Mouse (Mus musculus): ENCODE data around the gene Cdh5.

Cdh5 gene

GRCm38 (mm10) chr8:104127160-104127883 lies 25.9 kb downstream of the Cdh5 start:
- in situ Hi-C loops (cut with MboI; ENCODE audit: unreplicated experiment in 2 of 2), result no loop called here

GRCm38 (mm10) chr8:104130916-104131315 lies 29.5 kb downstream of the Cdh5 start:
- in situ Hi-C loops (cut with MboI; ENCODE audit: unreplicated experiment in 2 of 2), result no loop called here

- in situ Hi-C loops (cut with MboI; ENCODE audit: unreplicated experiment in 2 of 2), result no loop called here
Measured at GRCm38 (mm10) chr8:104131414-104131975, 30.1 kb downstream of the Cdh5 start.

GRCm38 (mm10) chr8:104134521-104134920 lies 33.1 kb downstream of the Cdh5 start:
- in situ Hi-C loops (cut with MboI; ENCODE audit: unreplicated experiment in 2 of 2), result no loop called here

GRCm38 (mm10) chr8:104136277-104136676 lies 34.9 kb downstream of the Cdh5 start:
- in situ Hi-C loops (cut with MboI; ENCODE audit: unreplicated experiment in 2 of 2), result no loop called here

- in situ Hi-C loops (cut with MboI; ENCODE audit: unreplicated experiment in 2 of 2), result no loop called here
Measured at GRCm38 (mm10) chr8:104137636-104138035, 36.2 kb downstream of the Cdh5 start.

GRCm38 (mm10) chr8:104140611-104141010 lies 39.2 kb downstream of the Cdh5 start:
- in situ Hi-C loops (cut with MboI; ENCODE audit: unreplicated experiment in 2 of 2), result loop anchor here (5.0 to 10.0 kb wide), 4 partner anchors 43 to 432 kb away; partner anchors contain the start of gene Cklf (in 1 of the 2)

- in situ Hi-C loops (cut with MboI; ENCODE audit: unreplicated experiment in 2 of 2), result loop anchor here (5.0 to 10.0 kb wide), 4 partner anchors 45 to 430 kb away; partner anchors contain the start of gene Cklf (in 1 of the 2)
Measured at GRCm38 (mm10) chr8:104142415-104142814, 41.0 kb downstream of the Cdh5 start.

- in situ Hi-C loops (cut with MboI; ENCODE audit: unreplicated experiment in 2 of 2), result loop anchor here (5.0 to 10.0 kb wide), 4 partner anchors 46 to 429 kb away; partner anchors contain the start of gene Cklf (in 1 of the 2)
Measured at GRCm38 (mm10) chr8:104143379-104143778, 42.0 kb downstream of the Cdh5 start.

- in situ Hi-C loops (cut with MboI; ENCODE audit: unreplicated experiment in 2 of 2), result loop anchor here (5.0 to 10.0 kb wide), 8 partner anchors 43 to 428 kb away; partner anchors contain the start of gene Cklf (in 1 of the 2)
Measured at GRCm38 (mm10) chr8:104144434-104145216, 43.2 kb downstream of the Cdh5 start.

- in situ Hi-C loops (cut with MboI; ENCODE audit: unreplicated experiment in 2 of 2), result loop anchor here (5.0 to 10.0 kb wide), 7 partner anchors 41 to 199 kb away; partner anchors contain the start of gene Cklf (in 1 of the 2)
Measured at GRCm38 (mm10) chr8:104145981-104146689, 44.7 kb downstream of the Cdh5 start.

- in situ Hi-C loops (cut with MboI; ENCODE audit: unreplicated experiment in 2 of 2), result loop anchor here (5.0 to 10.0 kb wide), 7 partner anchors 40 to 198 kb away; partner anchors contain the start of gene Cklf (in 1 of the 2)
Measured at GRCm38 (mm10) chr8:104146717-104147494, 45.5 kb downstream of the Cdh5 start.

- in situ Hi-C loops (cut with MboI; ENCODE audit: unreplicated experiment in 2 of 2), result loop anchor here (5.0 to 10.0 kb wide), 7 partner anchors 39 to 197 kb away; partner anchors contain the start of gene Cklf (in 1 of the 2)
Measured at GRCm38 (mm10) chr8:104147947-104148346, 46.5 kb downstream of the Cdh5 start.

GRCm38 (mm10) chr8:104160731-104161130 lies 59.3 kb downstream of the Cdh5 start:
- in situ Hi-C loops (cut with MboI; ENCODE audit: unreplicated experiment in 2 of 2), result no loop called here

GRCm38 (mm10) chr8:104169461-104169860 lies 68.0 kb downstream of the Cdh5 start:
- in situ Hi-C loops (cut with MboI; ENCODE audit: unreplicated experiment in 2 of 2), result no loop called here

GRCm38 (mm10) chr8:104170118-104171049 lies 69.0 kb downstream of the Cdh5 start, which contains the start of gene Bean1:
Gene Bean1, plus strand, starts transcription at chr8:104170442.
- in situ Hi-C loops (cut with MboI; ENCODE audit: unreplicated experiment in 2 of 2), result no loop called here

- in situ Hi-C loops (cut with MboI; ENCODE audit: unreplicated experiment in 2 of 2), result no loop called here
Measured at GRCm38 (mm10) chr8:104171050-104171620, 69.7 kb downstream of the Cdh5 start.

GRCm38 (mm10) chr8:104172420-104172819 lies 71.0 kb downstream of the Cdh5 start:
- in situ Hi-C loops (cut with MboI; ENCODE audit: unreplicated experiment in 2 of 2), result no loop called here
